Mouse (Mus musculus) adrenal gland, postnatal 0 days (tissue): Measurements from ENCODE around the gene Olfr538. TPM values are rescaled to one million over a fixed set of nuclear protein-coding genes. Genes with fewer than 3 reads are reported as not detected.

Experiments
- polyA plus RNA-seq: library from polyadenylated mRNA; unstranded; fragments of >200 nt; fragmentation: Nextera tagmentation; extraction: Ambion mirVana; gene quantifications from 2 replicates; pipeline ENCODE4 v1.2.1, GENCODE M21; 2015

The Olfr538 gene
- polyA plus RNA-seq, result not detected in 2 replicates

GRCm38 (mm10) chr7:140567586-140567985 lies at the start of gene Olfr538:
Gene Olfr538 (plus strand): TSS chr7:140567886.

DNA sequence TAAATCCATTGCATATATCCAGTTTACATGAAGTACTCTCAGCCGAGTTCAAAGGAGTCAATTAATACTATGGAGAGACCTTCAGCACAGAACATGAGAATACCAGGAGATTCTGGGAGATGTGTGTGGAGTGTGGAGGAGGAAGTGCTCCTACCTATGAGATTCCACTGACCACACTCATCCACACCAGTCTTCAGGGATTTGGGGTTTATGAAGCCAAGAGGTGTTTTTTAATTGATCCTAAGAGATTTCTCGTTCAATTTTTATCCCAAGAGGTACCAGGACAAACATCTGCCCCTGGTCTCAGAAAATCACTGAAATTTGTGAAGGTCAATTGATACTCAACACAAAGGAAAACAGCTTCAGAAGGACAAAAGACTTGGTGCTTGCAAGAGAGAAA lies 33.3 kb downstream of the Olfr538 start, which contains the start of gene Olfr46:
Gene Olfr46 (plus strand): TSS at position 301 of the 400 bp plus-strand sequence.

Other genes starting within 250 kb of the Olfr538 start
- not detected in 2 replicates for gene Olfr525, start 247.0 kb upstream of the Olfr538 start, polyA plus RNA-seq
- not detected in 2 replicates for gene Olfr527, start 233.9 kb upstream of the Olfr538 start, polyA plus RNA-seq
- gene Olfr60, start 206.2 kb upstream of the Olfr538 start, polyA plus RNA-seq, result not detected in 2 replicates
- not detected in 2 replicates for gene Olfr530, start 191.6 kb upstream of the Olfr538 start, polyA plus RNA-seq
- not detected in 2 replicates for gene Olfr531, start 165.0 kb upstream of the Olfr538 start, polyA plus RNA-seq
- not detected in 2 replicates for gene Olfr532, start 146.2 kb upstream of the Olfr538 start, polyA plus RNA-seq
- not detected in 2 replicates for gene Olfr533, start 104.5 kb upstream of the Olfr538 start, polyA plus RNA-seq
- not detected in 2 replicates for gene Olfr535, start 83.7 kb upstream of the Olfr538 start, polyA plus RNA-seq
- gene Olfr536, start 60.5 kb upstream of the Olfr538 start, polyA plus RNA-seq, result not detected in 2 replicates
- not detected in 2 replicates for gene Olfr46, start 33.4 kb downstream of the Olfr538 start, polyA plus RNA-seq
- not detected in 2 replicates for gene Olfr61, start 61.1 kb downstream of the Olfr538 start, polyA plus RNA-seq
- gene Olfr53, start 78.6 kb downstream of the Olfr538 start, polyA plus RNA-seq, result not detected in 2 replicates
- gene Olfr539, start 92.0 kb downstream of the Olfr538 start, polyA plus RNA-seq, result not detected in 2 replicates
- gene Olfr45, start 114.1 kb downstream of the Olfr538 start, polyA plus RNA-seq, result not detected in 2 replicates
- gene Olfr541, start 129.4 kb downstream of the Olfr538 start, polyA plus RNA-seq, result not detected in 2 replicates
- 12.7 and 27.0 TPM in 2 replicates for gene Cyp2e1, start 195.9 kb downstream of the Olfr538 start, polyA plus RNA-seq
- gene Syce1, start 220.0 kb downstream of the Olfr538 start, polyA plus RNA-seq, result 0.12 and 0.17 TPM in 2 replicates